Mouse (Mus musculus): ENCODE results near the gene Itga11. TPM values are rescaled to one million over a fixed set of nuclear protein-coding genes. Genes with fewer than 3 reads are reported as not detected.
A peak's percentile ranks its signal among the peaks of the same experiment; 100 is the strongest.

The Itga11 gene
- total and polyA plus RNA-seq, 3 experiments: 0.04 to 0.31 (median 0.04) TPM

DNA sequence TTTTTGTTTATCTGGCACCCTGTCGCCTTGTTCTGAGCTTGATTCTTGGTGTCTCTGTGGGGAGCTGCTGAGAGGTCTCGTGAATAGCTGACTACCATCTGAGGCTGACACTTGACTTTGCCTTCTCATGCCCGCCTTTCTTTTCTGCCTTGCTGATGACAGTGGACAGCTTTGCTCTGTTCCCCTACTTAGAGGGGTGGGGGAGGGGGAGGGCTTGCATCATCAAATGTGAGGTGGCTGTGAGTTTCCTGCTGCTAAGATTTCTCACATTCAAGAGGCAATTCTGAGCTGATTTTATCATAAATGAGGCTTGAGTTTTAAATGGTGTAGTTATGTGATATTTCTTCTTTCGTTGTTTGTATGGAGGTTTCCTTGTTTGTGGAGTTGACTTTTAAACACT, 37.9 kb upstream of the Itga11 start:
- in situ Hi-C loops (cut with MboI; ENCODE audit: low pct_ligation_motif_present, low pct_unique_long_range_greater_than_20kb, low sequenced_read_pairs): no loop called here
- TF ChIP-seq CHD2 (IDR thresholded peaks at IDR 0.05; ENCODE audit: low read length) (peak; percentile 41; the same call in 1 of the 2 replicates), MAZ (IDR thresholded peaks at IDR 0.05; ENCODE audit: low read depth, low read length) (0 out of 2 replicates have a peak, but pooled peaks have one; percentile 42), TCF12 (IDR thresholded peaks at IDR 0.05; ENCODE audit: low read depth, low read length) (no peak), MYC (IDR thresholded peaks at IDR 0.05; ENCODE audit: low read depth, low read length) (no peak)

DNA sequence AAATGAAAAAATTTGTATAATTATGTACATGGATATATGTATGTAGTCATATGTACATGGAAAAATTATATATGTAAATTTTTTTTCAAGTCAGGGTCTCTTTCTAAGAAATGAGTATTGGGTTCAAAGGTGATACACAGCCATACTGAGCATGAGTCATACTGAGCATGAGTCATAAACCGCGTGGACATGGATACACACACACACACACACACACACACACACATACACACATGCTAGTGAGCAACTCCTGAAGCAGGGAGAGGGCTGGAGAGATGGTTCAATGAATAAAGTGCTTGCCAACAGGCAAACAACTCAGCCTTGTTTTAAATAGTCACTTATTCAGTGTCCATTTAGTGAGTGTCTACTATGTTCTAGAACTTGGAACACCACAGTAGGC, 37.4 kb upstream of the Itga11 start:
- Histone ChIP-seq H3K9ac (ENCODE audit: insufficient read depth, low read depth) (no peak overlapping the region), H3K27me3 (replicated peaks) (no peaks in the 10 kb centered on the region), H3K4me2 (ENCODE audit: insufficient read depth, low read depth, poor library complexity, severe bottlenecking) (no peak overlapping the region), H3K27ac (ENCODE audit: insufficient read depth, low read depth) (no peak overlapping the region), H3K4me1 (ENCODE audit: control insufficient read depth in 1 of 2, insufficient read depth in 2 of 2) (peaks cover 24 to 37% of the 10 kb centered on the region in 2 experiments), H3K79me2 (replicated peaks; ENCODE audit: control insufficient read depth, extremely low read depth, insufficient read depth, poor library complexity, severe bottlenecking) (no peaks in the 10 kb centered on the region), H3K36me3 (replicated peaks in 1 of 2; ENCODE audit: control insufficient read depth in 1 of 2, insufficient read depth in 1 of 2, low read length in 1 of 2) (no peaks in the 10 kb centered on the region), H3K4me3 (replicated peaks in 1 of 3; ENCODE audit: low read depth in 2 of 3, low read length in 2 of 3, poor library complexity in 1 of 3) (no peak overlapping the region), H3K9me3 (replicated peaks; ENCODE audit: low read length) (no peaks in the 10 kb centered on the region)
- DNase-seq (ENCODE audit: extremely low read depth): peak; percentile 59
- in situ Hi-C loops (cut with MboI; ENCODE audit: low pct_ligation_motif_present, low pct_unique_long_range_greater_than_20kb, low sequenced_read_pairs): no loop called here
- dilution Hi-C loops (cut with MboI; ENCODE audit: extremely low pct_ligation_motif_present, extremely low pct_unique_long_range_greater_than_20kb, low sequenced_read_pairs): no loop called here
- TF ChIP-seq BHLHE40 (IDR thresholded peaks at IDR 0.05; ENCODE audit: low read depth, low read length) (0 out of 2 replicates have a peak, but pooled peaks have one; percentile 11), ETS1 (conservative IDR thresholded peaks at IDR 0.05; ENCODE audit: low read depth, low read length) (peak; percentile 38; the same call in 1 of the 2 replicates), EP300 (IDR thresholded peaks at IDR 0.05; ENCODE audit: low read length) (peak; percentile 45; the same call in 1 of the 2 replicates), JUN (IDR thresholded peaks at IDR 0.05; ENCODE audit: insufficient read depth, low read depth, low read length) (peak; percentile 68), E2F4 (IDR thresholded peaks at IDR 0.05; ENCODE audit: insufficient replicate concordance, low read depth, low read length) (no peak), NRF1 (IDR thresholded peaks at IDR 0.05; ENCODE audit: low read depth, low read length) (no peak), JUND (conservative IDR thresholded peaks at IDR 0.05; ENCODE audit: low read depth, low read length) (peak; percentile 72), IRF4 (IDR thresholded peaks at IDR 0.05; ENCODE audit: low read depth, low read length) (peak; percentile 70; the same call in 1 of the 2 replicates)

More for the DNA sequence above, 37.9 kb upstream of the Itga11 start:
- dilution Hi-C loops (cut with MboI; ENCODE audit: extremely low pct_ligation_motif_present, extremely low pct_unique_long_range_greater_than_20kb, low sequenced_read_pairs): no loop called here
- Histone ChIP-seq H3K9me3 (replicated peaks; ENCODE audit: low read length) (no peaks in the 10 kb centered on the region), H3K4me3 (replicated peaks in 1 of 3; ENCODE audit: low read depth in 2 of 3, low read length in 2 of 3, poor library complexity in 1 of 3) (no peak overlapping the region), H3K36me3 (replicated peaks in 1 of 2; ENCODE audit: control insufficient read depth in 1 of 2, insufficient read depth in 1 of 2, low read length in 1 of 2) (no peaks in the 10 kb centered on the region), H3K9ac (ENCODE audit: insufficient read depth, low read depth) (no peak overlapping the region), H3K27me3 (replicated peaks) (no peaks in the 10 kb centered on the region), H3K27ac (ENCODE audit: insufficient read depth, low read depth) (no peak overlapping the region), H3K79me2 (replicated peaks; ENCODE audit: control insufficient read depth, extremely low read depth, insufficient read depth, poor library complexity, severe bottlenecking) (no peaks in the 10 kb centered on the region), H3K4me1 (ENCODE audit: control insufficient read depth in 1 of 2, insufficient read depth in 2 of 2) (peaks cover 24 to 34% of the 10 kb centered on the region in 2 experiments), H3K4me2 (ENCODE audit: insufficient read depth, low read depth, poor library complexity, severe bottlenecking) (no peak overlapping the region)
- DNase-seq (ENCODE audit: extremely low read depth): peak; percentile 42

All from CH12.LX (cell line).